Mouse (Mus musculus): ENCODE data around the gene Gm8439. TPM values are rescaled to one million over a fixed set of nuclear protein-coding genes. Genes with fewer than 3 reads are reported as not detected.
"Not testable (repeated sequence)": the region's sequence is repeated elsewhere in the genome, so short reads cannot be mapped to it uniquely, and the experiment has no call there.

Gm8439 gene
- not detected in 2 replicates for polyA plus RNA-seq (2015; fragmentation: Nextera tagmentation; extraction: Ambion mirVana)

- DNase-seq (ENCODE audit: low spot score) = no peak
Observed at GRCm38 (mm10) chr4:120588445-120588844, at the start of gene Gm8439. Gm8439 (plus strand) TSS chr4:120588745.

DNA sequence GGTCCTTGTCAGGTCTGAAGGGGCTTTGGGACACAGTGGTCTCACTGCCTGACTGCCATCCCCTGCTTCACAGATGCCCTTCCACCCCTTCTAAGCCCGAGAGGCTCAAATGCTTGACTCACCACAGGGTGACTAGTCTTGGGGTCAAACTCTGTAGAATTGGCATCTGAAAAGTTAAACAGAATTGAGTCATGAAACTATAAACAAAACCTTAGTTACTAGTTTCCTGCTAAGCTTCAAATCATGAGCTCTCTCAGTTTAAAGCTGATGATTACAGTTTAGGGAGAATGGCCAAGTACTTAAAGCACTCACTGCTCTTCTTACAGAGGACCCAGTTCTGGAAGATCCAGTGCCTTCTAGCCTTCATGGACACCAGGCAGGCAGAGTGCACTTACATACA is 43.6 kb upstream of the Gm8439 start:
- DNase-seq (ENCODE audit: low spot score) = no peak

DNA sequence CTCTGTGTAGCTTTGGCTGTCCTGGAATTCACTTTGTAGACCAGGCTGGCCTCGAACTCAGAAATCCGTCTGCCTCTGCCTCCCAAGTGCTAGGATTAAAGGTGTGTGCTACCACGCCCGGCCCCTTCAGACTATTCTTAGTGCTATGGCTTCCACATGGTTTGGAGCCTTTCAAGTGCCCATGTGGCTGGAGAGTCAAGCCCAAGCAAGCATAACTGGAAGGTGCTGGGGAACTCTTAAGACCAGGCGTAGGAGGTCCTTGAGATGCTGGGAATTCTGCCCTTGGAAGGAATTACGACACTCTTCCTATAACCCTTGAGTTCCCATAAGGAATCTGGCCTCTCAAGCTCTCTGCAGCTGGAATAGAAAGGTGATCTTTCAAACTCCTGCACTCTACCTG is 32.0 kb upstream of the Gm8439 start:
- DNase-seq (ENCODE audit: low spot score) = no peak

GRCm38 (mm10) chr4:120565726-120566125 is 22.8 kb upstream of the Gm8439 start:
- no peak for DNase-seq (ENCODE audit: low spot score)

GRCm38 (mm10) chr4:120568005-120568404 is 20.5 kb upstream of the Gm8439 start:
- DNase-seq (ENCODE audit: low spot score) = no peak

DNA sequence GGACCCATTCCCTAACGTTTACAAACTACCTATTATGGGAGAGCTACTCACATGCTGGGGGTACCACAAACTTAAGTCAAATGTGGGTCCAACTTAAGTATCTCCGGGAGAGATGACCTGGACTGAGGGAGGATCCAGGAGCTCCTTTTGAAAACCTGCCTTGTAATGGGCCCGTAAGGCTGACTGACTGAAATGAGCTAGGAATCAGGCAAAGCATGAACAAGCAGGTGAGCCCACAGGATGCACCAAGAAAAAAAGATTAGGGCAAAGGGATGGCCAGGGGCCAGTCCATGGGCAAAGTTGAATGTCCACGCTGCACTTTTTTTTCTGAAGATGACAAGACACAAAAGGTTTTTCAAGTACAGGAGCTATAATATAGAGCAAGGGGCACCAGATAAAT is 19.5 kb upstream of the Gm8439 start:
- no peak for DNase-seq (ENCODE audit: low spot score)

DNA sequence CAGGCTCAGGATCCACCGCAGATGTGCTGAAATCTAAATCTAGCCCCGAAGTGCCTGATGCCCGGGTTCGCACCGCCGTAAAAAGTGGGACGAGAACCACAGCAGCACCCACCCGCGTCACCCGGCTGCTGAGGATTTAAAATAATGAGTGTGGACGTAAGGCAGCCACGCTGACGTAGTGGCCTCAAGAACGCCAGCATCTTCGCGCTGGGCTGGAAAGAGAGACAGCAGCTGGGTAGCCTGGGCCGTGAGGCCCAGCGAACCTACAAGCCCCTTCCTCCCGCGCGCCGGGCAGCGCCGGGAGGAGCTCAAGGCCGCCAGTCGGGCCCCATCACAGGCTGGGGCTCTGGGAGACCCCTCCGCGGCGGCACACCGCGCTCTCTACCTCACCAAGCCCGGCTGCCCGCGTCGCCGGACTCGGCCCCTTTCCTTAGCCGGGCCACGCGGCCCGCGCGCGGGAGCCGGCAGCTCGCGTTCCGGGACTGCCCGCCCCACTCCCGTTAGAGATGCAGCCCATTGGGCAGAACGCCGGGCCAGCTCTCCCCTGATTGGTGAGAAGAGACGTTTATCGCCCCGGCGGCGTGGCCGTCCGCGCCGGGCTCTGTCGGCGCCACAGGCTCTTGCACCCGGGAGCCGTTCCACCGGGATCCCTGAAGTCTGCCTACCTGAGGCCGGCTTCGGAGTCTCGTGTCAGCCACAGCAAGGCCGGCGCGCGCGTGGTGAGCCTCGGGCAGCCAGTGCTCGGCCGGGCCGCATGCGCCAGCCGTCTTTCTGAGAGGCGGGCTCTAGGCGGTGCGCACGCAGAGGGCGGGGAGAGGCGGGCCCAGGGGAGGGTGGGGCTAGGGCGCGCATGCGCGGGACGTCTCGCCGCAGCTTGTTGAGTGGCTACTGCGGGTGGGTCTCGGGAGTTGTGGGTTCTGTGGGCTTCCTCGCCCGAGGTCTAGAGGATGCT is 18.8 kb upstream of the Gm8439 start, which contains the start of gene Ctps:
Gene Ctps (minus strand): TSS at position 791 of the 952 bp plus-strand sequence.
- peak; percentile 95 for DNase-seq (ENCODE audit: low spot score)

- no peak for DNase-seq (ENCODE audit: low spot score)
Observed at GRCm38 (mm10) chr4:120570438-120571069, 18.0 kb upstream of the Gm8439 start.

DNA sequence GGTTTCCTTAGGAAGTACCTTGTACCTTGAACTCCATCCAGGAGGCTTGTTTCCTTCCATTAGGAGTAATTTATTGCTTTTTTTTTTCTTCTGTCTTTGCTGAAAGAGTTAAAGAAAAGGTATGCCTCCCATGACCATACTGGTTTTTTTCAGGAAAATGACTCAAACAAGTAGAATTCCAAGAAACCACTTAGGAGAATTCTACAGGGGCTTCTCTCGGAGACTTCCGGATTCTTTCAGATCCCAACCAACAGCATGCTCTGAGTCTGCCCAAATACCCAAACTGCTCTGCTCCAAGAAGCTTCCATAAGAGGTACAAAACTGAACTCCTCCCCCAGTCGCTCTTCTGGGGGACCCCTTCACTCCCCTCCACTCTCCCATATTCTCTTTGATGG is 17.5 kb upstream of the Gm8439 start:
- DNase-seq (ENCODE audit: low spot score) = no peak

DNA sequence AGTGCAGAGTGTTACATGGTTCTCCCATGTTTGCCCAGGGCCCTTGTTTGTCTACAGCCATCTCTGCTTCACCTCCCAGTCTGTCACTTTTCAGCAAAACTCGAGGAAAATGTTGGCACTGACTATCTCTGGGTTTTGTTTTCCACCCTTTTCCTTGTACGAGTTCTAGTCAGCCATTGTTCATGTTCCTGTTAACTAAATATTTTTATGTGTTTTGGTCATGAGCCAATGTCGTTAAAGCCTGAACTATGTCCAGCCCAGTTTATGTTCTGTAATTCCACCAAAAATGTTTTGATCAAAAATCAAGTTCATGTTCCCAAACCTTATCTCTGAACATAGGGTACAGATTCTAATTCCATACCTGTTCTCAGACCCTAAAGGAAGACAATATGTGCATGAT is 16.9 kb upstream of the Gm8439 start:
- DNase-seq (ENCODE audit: low spot score) = no peak

DNA sequence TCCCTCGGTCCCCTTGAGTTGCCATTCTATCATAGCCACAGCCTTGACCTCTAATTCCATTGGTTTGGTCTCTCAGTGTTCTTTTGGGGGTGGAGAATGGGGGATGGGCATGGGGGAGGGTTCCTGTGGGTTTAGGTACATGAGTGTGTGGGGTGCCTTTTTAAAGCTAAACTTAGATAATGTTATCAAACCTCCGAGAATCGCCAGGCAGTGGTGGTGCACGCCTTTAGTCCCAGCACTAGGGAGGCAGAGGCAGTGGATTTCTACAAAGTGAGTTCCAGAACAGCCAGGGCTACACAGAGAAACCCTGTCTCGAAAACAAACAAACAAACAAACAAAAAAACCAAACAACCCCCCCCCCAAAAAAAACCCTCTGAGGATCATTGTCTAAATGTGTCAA is 7.7 kb upstream of the Gm8439 start:
- DNase-seq (ENCODE audit: low spot score) = no peak

- DNase-seq (ENCODE audit: low spot score) = no peak
Observed at GRCm38 (mm10) chr4:120581711-120582110, 6.8 kb upstream of the Gm8439 start.

DNA sequence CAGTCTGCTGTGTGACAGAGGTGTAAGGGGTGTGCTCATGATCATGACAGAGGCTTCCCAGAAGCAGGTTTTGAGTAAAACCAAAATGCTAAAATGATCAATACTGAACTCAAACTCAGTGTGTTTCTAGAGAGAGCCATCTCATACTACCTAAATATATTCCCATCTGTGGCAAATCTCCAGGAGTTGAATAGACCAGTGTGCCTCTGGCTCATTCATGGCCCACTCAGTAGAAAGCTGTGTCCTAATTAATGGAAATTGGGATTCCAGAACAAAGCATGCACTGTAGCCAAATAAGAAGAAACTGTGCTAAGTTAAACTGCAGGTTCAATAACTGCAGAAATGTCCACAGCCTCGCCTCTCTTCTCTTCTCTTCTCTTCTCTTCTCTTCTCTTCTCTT is 1.6 kb upstream of the Gm8439 start:
- no peak for DNase-seq (ENCODE audit: low spot score)

GRCm38 (mm10) chr4:120589070-120589469 is 525 bp downstream of the Gm8439 start:
- DNase-seq (ENCODE audit: low spot score) = no peak

DNA sequence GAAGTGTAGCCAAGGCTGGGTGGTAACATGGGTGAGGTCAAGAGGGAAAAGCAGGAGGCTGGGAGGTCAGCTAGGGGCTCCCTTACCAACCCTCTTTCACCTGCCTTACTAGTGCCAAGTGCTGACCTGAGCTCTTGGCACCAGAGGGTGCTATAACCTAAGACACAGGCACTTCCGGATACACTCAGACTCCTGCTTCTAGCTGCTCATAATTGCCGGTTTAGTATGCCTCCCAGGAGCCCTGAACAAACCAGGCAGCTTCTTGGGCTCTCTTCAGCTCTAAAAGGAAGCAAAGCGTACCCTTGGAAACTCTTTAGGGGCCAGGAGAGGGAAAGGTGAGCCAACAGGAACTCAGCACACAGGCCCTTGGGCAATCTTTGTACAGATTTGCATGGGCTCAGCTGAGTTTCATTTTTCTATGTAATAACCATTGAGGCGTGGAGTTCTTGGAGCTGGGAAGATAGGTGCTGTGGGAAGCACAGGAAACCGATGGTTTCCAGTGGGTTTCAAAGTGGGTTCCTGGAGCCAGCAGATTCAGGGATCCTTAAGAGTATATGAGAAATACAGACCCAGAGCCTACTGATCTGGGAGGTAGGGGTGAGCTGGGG is 1.4 kb downstream of the Gm8439 start:
- DNase-seq (ENCODE audit: low spot score) = peak; percentile 84

- no peak for DNase-seq (ENCODE audit: low spot score)
Observed at GRCm38 (mm10) chr4:120590973-120591372, 2.4 kb downstream of the Gm8439 start.

DNA sequence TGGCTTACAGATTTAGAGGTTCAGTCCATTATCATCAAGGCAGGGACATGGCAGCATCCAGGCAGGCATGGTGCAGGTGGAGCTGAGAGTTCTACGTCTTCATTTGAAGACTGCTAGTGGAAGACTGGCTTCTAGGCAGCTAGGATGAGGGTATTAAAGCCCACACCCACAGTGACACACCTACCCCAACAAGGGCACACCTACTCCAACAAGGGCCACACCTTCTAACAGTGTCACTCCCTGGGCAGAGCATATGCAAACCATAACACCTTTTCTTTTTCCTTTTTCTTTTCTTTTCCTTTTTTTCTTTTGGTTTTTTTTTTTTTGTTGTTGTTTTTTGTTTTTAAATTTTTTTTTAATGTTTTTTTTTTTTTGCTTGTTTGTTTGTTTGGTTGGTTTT is 7.7 kb downstream of the Gm8439 start:
- DNase-seq (ENCODE audit: low spot score) = not testable (repeated sequence)

DNA sequence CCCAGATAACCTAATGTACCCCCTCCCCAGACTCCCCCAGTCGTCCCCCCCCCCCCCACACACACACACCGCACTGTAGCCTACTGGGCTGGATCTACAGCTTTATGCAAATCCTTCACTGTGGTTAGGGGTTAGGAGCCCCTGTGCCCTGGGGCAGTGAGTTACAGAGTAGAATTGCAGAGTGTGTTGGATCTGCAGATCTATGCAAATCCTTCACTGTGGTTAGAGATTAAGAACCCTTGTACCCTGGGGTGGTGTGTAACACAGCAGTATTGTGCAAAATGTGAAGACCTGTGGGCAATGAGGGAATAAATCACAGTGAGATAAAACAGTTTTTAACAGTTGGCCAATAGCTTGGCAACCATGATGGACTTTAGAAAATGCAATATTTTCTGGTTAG is 10.4 kb downstream of the Gm8439 start:
- DNase-seq (ENCODE audit: low spot score) = no peak

DNA sequence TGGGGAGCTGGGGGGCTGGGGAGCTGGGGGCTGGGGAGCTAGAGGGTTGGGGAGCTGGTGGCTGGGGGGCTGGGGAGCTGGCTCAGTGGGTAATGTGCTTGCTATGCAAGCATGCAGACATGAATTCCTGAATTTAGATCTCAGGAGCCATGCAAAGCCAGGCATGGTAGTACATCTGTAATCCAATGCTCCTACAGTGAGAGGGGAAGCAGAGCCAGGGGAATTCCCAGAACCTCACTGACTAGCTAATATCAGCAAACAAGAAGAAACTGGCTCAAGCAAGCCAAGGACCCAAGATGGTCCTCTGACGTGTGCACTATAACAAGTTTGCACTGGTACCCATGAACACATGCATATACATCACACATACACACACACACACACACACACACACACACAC is 13.2 kb downstream of the Gm8439 start:
- no peak for DNase-seq (ENCODE audit: low spot score)

GRCm38 (mm10) chr4:120602669-120603068 is 14.1 kb downstream of the Gm8439 start:
- DNase-seq (ENCODE audit: low spot score) = no peak

DNA sequence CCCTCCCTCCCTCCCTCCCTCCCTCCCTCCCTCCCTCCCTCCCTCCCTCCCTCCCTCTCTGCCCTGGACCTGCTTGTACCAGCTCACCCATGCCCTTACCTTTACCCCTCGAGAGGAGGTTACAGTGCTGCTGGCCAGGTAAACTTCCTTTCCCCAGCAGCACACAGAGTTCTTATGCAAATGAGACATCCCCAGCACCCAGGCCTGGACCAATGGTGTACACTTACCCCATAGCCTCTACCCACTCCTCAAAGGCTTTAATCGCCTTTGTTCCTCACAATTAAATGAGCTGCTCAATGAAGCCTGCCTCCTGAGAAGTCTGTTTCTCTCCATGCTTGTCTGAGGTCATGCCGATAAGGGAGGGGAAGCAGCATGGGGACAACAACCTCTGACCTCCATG is 18.4 kb downstream of the Gm8439 start:
- no peak for DNase-seq (ENCODE audit: low spot score)

DNA sequence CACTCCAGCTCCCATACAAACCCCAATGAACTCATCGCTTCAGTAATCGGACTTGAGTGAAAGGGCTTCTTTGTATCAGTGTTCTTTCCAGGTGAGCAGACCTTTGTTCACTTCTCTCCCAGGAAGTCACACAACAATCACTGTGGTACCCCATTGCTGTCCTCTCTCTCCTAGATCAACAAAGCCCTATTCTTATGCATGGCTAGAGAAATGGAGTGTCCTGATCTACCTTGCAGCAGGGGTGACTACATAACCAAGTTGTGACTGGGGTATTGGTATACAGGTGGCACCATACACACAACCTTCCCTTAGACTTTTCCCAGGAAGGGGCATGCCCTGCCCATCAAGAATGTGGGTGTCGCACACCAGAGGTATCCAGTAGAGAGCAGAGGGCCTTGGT is 22.5 kb downstream of the Gm8439 start:
- DNase-seq (ENCODE audit: low spot score) = no peak
